Comparison of ENCODE assay signal across 14 mouse cellular contexts in genomic region chr1:62625819-62626505, GRCm38 (mm10).
"Had no signal": no experiment of that assay in that cellular context is flagged by ENCODE, and none has a peak within 500 bp of the region (broad histone marks: within the 10 kb centered on the region; RNA-seq: fewer than 3 reads in every experiment).

No protein-coding gene starts in this region.

- DNase-seq: kidney, adult 8-10 months; kidney, postnatal 25 days; liver, embryonic 13.5 days; lung, adult 2 months; retina, postnatal 1 day; right cerebral cortex, postnatal 4 days; spleen, adult 18-20 months; thymus, adult 18-20 months; thymus, postnatal 14 days had no signal

- H3K9ac ChIP-seq: limb, embryonic 15.5 days; liver, embryonic 13.5 days; midbrain, embryonic 13.5 days; neural tube, embryonic 13.5 days had no signal

- H3K27ac ChIP-seq: hindbrain, postnatal 0 days; limb, embryonic 15.5 days; liver, embryonic 13.5 days; midbrain, embryonic 13.5 days; neural tube, embryonic 13.5 days had no signal

- H3K27me3 ChIP-seq: liver, embryonic 13.5 days; midbrain, embryonic 13.5 days; neural tube, embryonic 13.5 days had no signal

- H3K36me3 ChIP-seq: limb, embryonic 15.5 days; liver, embryonic 13.5 days; midbrain, embryonic 13.5 days; neural tube, embryonic 13.5 days had no signal

- H3K9me3 ChIP-seq: limb, embryonic 15.5 days; liver, embryonic 13.5 days; midbrain, embryonic 13.5 days; neural tube, embryonic 13.5 days had no signal

- ATAC-seq: hindbrain, postnatal 0 days; midbrain, embryonic 13.5 days had no signal

- H3K4me1 ChIP-seq: liver, embryonic 13.5 days; midbrain, embryonic 13.5 days; neural tube, embryonic 13.5 days had no signal

- H3K4me3 ChIP-seq: limb, embryonic 15.5 days; liver, embryonic 13.5 days; midbrain, embryonic 13.5 days; myocyte; neural tube, embryonic 13.5 days had no signal

- H3K4me2 ChIP-seq: limb, embryonic 15.5 days; liver, embryonic 13.5 days; midbrain, embryonic 13.5 days; neural tube, embryonic 13.5 days had no signal
